Mouse (Mus musculus): ENCODE data around the gene Pld6.

DNA sequence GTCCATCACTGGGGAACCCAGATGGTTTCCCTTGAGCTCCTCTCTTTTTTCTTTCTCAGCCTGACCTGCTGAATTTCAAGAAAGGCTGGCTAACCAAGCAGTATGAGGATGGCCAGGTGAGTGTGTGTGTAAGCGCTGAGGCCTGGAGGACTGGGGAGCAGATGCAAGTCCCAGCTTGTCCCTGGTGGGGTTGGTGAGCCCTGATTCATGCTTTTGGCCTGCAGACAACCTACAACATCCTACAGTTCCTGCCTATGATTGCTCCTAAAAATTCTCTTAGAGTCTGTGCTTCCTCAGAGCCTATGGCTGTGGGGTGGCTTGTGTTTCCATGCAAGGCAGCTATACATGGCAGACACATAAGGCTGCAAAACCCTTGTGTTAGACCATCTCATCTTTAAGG, 43.7 kb downstream of the Pld6 start:
- no peak for TF ChIP-seq CTCF (IDR thresholded peaks at IDR 0.05; ENCODE audit: extremely low read depth, insufficient read length, insufficient replicate concordance, low read depth, low read length)
- TF ChIP-seq POLR2A (IDR thresholded peaks at IDR 0.05; ENCODE audit: low read depth, low read length): no peak

All from small intestine, adult 2 months (tissue).